Mouse (Mus musculus) liver, adult 2 months (tissue): ENCODE results near the gene Fam243.

Experiments
- CTCF ChIP-seq: fragments of 200-500 bp; IDR thresholded peaks from 2 replicates; pipeline ENCODE4 v1.5.1; 2011; ENCODE audit warnings: low read depth, low read length, control low read depth
- POLR2A ChIP-seq: fragments of 200-500 bp; IDR thresholded peaks from 2 replicates; pipeline ENCODE4 v1.6.1; 2011; ENCODE audit warnings: low read length, control low read depth; ENCODE audit not compliant: insufficient read depth; ENCODE audit errors: extremely low read depth

DNA sequence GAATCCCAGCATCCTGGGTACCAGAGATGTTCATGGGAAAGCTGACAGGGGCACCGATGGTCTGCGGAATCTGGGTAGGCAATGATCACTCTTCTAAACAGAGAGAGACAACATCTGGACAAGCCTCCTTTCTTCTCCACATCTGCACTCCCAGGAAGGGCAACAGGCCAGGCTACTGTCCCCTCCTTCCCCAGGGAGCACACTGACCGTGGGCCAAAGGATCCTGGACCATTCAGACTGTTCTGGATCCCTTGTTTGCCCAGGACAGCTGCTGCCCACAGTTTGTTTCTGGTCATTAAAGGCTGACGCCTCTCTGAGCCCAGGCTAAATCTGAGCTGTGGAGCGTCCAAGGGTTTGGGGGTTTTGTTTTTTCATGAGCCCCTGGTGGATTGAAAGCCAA lies 38.6 kb downstream of the Fam243 start:
- no peak for TF ChIP-seq CTCF
- no peak for TF ChIP-seq POLR2A
